Comparison of ENCODE assay signal across 9 mouse cellular contexts in the genomic region with DNA sequence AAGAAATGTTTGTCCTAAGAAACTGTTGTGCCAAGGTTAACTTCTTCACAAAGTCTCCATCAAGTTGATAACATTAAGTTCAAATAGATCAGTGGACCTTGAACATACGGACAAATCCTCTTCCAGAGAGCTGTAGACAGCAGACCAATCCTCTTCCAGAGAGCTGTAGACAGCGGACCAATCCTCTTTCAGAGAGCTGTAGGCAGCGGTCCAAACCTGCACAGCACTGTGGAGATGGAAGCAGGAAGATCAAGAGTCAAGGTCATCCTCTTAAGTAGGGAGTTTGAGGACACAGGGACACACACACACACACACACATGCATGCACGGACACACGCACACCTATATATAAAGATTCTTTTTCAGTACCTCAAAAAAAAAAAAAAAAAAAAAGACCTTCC. TPM values are rescaled to one million over a fixed set of nuclear protein-coding genes. Genes with fewer than 3 reads are reported as not detected.
DNase-seq lines count a peak whose midpoint lies in the region; ATAC-seq lines count a peak whose summit lies in the region.
"Had no signal": no experiment of that assay in that cellular context is flagged by ENCODE, and none has a peak within 500 bp of the region (broad histone marks: within the 10 kb centered on the region; RNA-seq: fewer than 3 reads in every experiment).

No protein-coding gene starts in this region.

- H3K4me1 ChIP-seq in heart, embryonic 15.5 days (replicated peaks) = peaks cover 4% of the 10 kb centered on the region
- H3K4me1 ChIP-seq in heart, embryonic 11.5 days (ENCODE audit: control insufficient read depth, insufficient read depth, low read length) = no peaks in the 10 kb centered on the region; the same call in 1 of the 2 replicates
- peaks cover 5% of the 10 kb centered on the region for H3K4me1 ChIP-seq in hindbrain, embryonic 15.5 days (replicated peaks)
- peaks cover 6% of the 10 kb centered on the region; the same call in 1 of the 2 replicates for H3K4me1 ChIP-seq in midbrain, embryonic 13.5 days (replicated peaks)

- no peak overlapping the region for H3K4me3 ChIP-seq in heart, embryonic 15.5 days
- H3K4me3 ChIP-seq in heart, embryonic 11.5 days (ENCODE audit: low read depth, low read length) = no peak overlapping the region
- peak overlapping the region; percentile 60; the same call in 1 of the 2 replicates for H3K4me3 ChIP-seq in hindbrain, embryonic 15.5 days
- no peak overlapping the region for H3K4me3 ChIP-seq in midbrain, embryonic 13.5 days (replicated peaks)

- 66% methylated on average over 5 of the region's 5 CpGs for WGBS in heart, embryonic 15.5 days
- 69% methylated on average over 5 of the region's 5 CpGs for WGBS in heart, embryonic 11.5 days (ENCODE audit: insufficient replicate concordance)
- WGBS in hindbrain, embryonic 15.5 days = 71% methylated on average over 5 of the region's 5 CpGs
- 62% methylated on average over 5 of the region's 5 CpGs for WGBS in midbrain, embryonic 13.5 days

- H3K27me3 ChIP-seq in heart, embryonic 15.5 days = no peaks in the 10 kb centered on the region
- H3K27me3 ChIP-seq in heart, embryonic 11.5 days (ENCODE audit: control insufficient read depth, insufficient read depth, low read length) = no peaks in the 10 kb centered on the region
- peaks cover 7% of the 10 kb centered on the region; the same call in 1 of the 2 replicates for H3K27me3 ChIP-seq in hindbrain, embryonic 15.5 days
- H3K27me3 ChIP-seq in midbrain, embryonic 13.5 days = peaks cover 4% of the 10 kb centered on the region; the same call in 1 of the 2 replicates

- no peak overlapping the region for H3K9ac ChIP-seq in heart, embryonic 15.5 days
- no peak overlapping the region for H3K9ac ChIP-seq in heart, embryonic 11.5 days (ENCODE audit: low read depth, low read length)
- H3K9ac ChIP-seq in hindbrain, embryonic 15.5 days = no peak overlapping the region
- no peak overlapping the region for H3K9ac ChIP-seq in midbrain, embryonic 13.5 days (replicated peaks)

- peak; percentile 51 for DNase-seq in ZHBTc4 (ENCODE audit: low read depth, low spot score)
- DNase-seq in adrenal gland, postnatal 25 days = no peak
- DNase-seq in kidney, postnatal 10 days = no peak
- DNase-seq in adrenal gland, postnatal 36 days = no peak

- H3K9me3 ChIP-seq in heart, embryonic 15.5 days (replicated peaks) = no peaks in the 10 kb centered on the region
- H3K9me3 ChIP-seq in heart, embryonic 11.5 days (replicated peaks; ENCODE audit: control insufficient read depth, low read length) = no peaks in the 10 kb centered on the region
- no peaks in the 10 kb centered on the region for H3K9me3 ChIP-seq in hindbrain, embryonic 15.5 days
- no peaks in the 10 kb centered on the region for H3K9me3 ChIP-seq in midbrain, embryonic 13.5 days
- H3K9me3 ChIP-seq: G1E had no signal

- H3K27ac ChIP-seq in heart, embryonic 15.5 days = no peak overlapping the region
- no peak overlapping the region for H3K27ac ChIP-seq in heart, embryonic 11.5 days (ENCODE audit: low read depth, low read length)
- H3K27ac ChIP-seq in hindbrain, embryonic 15.5 days (replicated peaks) = no peak overlapping the region
- H3K27ac ChIP-seq in midbrain, embryonic 13.5 days = no peak overlapping the region

- no peak for ATAC-seq in heart, embryonic 15.5 days (replicated peaks; ENCODE audit: insufficient number of reproducible peaks, insufficient read depth, low FRiP score, low read depth)
- no peak for ATAC-seq in heart, embryonic 11.5 days (replicated peaks; ENCODE audit: insufficient number of reproducible peaks, low FRiP score, low TSS enrichment)
- no peak for ATAC-seq in hindbrain, embryonic 15.5 days (ENCODE audit: low FRiP score, low read depth)
- no peak for ATAC-seq in midbrain, embryonic 13.5 days

- no peaks in the 10 kb centered on the region for H3K36me3 ChIP-seq in heart, embryonic 15.5 days
- no peaks in the 10 kb centered on the region for H3K36me3 ChIP-seq in heart, embryonic 11.5 days (ENCODE audit: control insufficient read depth, insufficient read depth, low read length)
- H3K36me3 ChIP-seq in hindbrain, embryonic 15.5 days = no peaks in the 10 kb centered on the region
- H3K36me3 ChIP-seq in midbrain, embryonic 13.5 days = no peaks in the 10 kb centered on the region

- peak overlapping the region; percentile 94 for H3K4me2 ChIP-seq in heart, embryonic 15.5 days
- H3K4me2 ChIP-seq in heart, embryonic 11.5 days = no peak overlapping the region; the same call in 1 of the 2 replicates
- H3K4me2 ChIP-seq in hindbrain, embryonic 15.5 days = peak overlapping the region; percentile 72
- H3K4me2 ChIP-seq in midbrain, embryonic 13.5 days (replicated peaks) = peak overlapping the region; percentile 81

RNA-seq across cellular contexts. Expression of a gene that starts 0.6 kb away (rescaled TPM):
- polyA plus RNA-seq in heart, embryonic 15.5 days (2015; fragmentation: Nextera tagmentation; extraction: Ambion mirVana) = 16.1 and 23.7 TPM in 2 replicates
- 43.7 and 56.2 TPM in 2 replicates for polyA plus RNA-seq in heart, embryonic 11.5 days (2014; fragmentation: Nextera tagmentation; extraction: Ambion mirVana)
- 104 TPM in 2 replicates for polyA plus RNA-seq in hindbrain, embryonic 15.5 days (2015; fragmentation: Nextera tagmentation; extraction: Ambion mirVana)
- polyA plus RNA-seq in midbrain, embryonic 13.5 days (2015; fragmentation: Nextera tagmentation; extraction: Ambion mirVana) = 42.6 and 47.8 TPM in 2 replicates
- 56.9 and 94.2 TPM in 2 replicates for total RNA-seq in adrenal gland, postnatal 25 days (2021)
- 10 to 100 TPM; 41.6 to 84.6 TPM for total RNA-seq in adrenal gland, postnatal 36 days (2021)
